Mouse (Mus musculus) liver, embryonic 13.5 days (tissue): ENCODE results near the gene Pkn1. TPM values are rescaled to one million over a fixed set of nuclear protein-coding genes. Genes with fewer than 3 reads are reported as not detected.

Experiments used
- ATAC-seq: fragments of 200-750 bp; cut with Nextera tagmentation; 2 replicates; pipeline ENCODE4 v1.8.0; 2017; ENCODE audit warnings: low read depth, mild to moderate bottlenecking, moderate number of reproducible peaks, moderate library complexity
- DNase-seq: peaks from one replicate; pipeline ENCODE4 v3.0.0; 2022
- H3K27ac ChIP-seq: fragments of 300-500 bp; sonication (generic); 2 replicates; pipeline ENCODE4 v1.5.1; 2015; ENCODE audit warnings: moderate library complexity, mild to moderate bottlenecking, inconsistent platforms
- H3K27me3 ChIP-seq: fragments of 300-500 bp; sonication (generic); 2 replicates; pipeline ENCODE4 v1.6.1; 2015; ENCODE audit warnings: mild to moderate bottlenecking, inconsistent platforms
- H3K36me3 ChIP-seq: fragments of 300-500 bp; sonication (generic); 2 replicates; pipeline ENCODE4 v1.6.1; 2015; ENCODE audit warnings: mild to moderate bottlenecking, inconsistent platforms
- H3K4me1 ChIP-seq: fragments of 300-500 bp; sonication (generic); replicated peaks from 2 replicates; pipeline ENCODE4 v1.6.1; 2015; ENCODE audit warnings: inconsistent platforms
- H3K4me2 ChIP-seq: fragments of 300-500 bp; sonication (generic); 2 replicates; pipeline ENCODE4 v1.6.1; 2015; ENCODE audit warnings: inconsistent platforms, mild to moderate bottlenecking, moderate library complexity
- H3K4me3 ChIP-seq: fragments of 300-500 bp; sonication (generic); replicated peaks from 2 replicates; pipeline ENCODE4 v1.5.1; 2015; ENCODE audit warnings: mild to moderate bottlenecking, inconsistent platforms
- H3K9ac ChIP-seq: fragments of 300-500 bp; sonication (generic); 2 replicates; pipeline ENCODE4 v1.6.1; 2015; ENCODE audit warnings: mild to moderate bottlenecking, inconsistent platforms
- H3K9me3 ChIP-seq: fragments of 300-500 bp; sonication (generic); replicated peaks from 2 replicates; pipeline ENCODE4 v1.6.1; 2016; ENCODE audit warnings: inconsistent platforms
- whole genome bisulfite sequencing: fragments of 180-500 bp; shearing (Covaris S2); methylation state at CpG from one replicate; pipeline ENCODE4 v1.1.7; 2015; ENCODE audit not compliant: insufficient replicate concordance; 5-methylcytosine and 5-hydroxymethylcytosine counted together
- polyA plus RNA-seq: library from polyadenylated mRNA; unstranded; fragments of >200 nt; fragmentation: Nextera tagmentation; extraction: Ambion mirVana; gene quantifications from 2 replicates; pipeline ENCODE4 v1.2.1, GENCODE M21; 2015

The Pkn1 gene
- polyA plus RNA-seq, 1 experiment from 2014 or later = 11.8 TPM

- no peak overlapping the region for H3K4me3 ChIP-seq
- H3K9me3 ChIP-seq = no peaks in the 10 kb centered on the region
- H3K27me3 ChIP-seq = 0 out of 2 replicates have a peak, but pooled peaks cover 3% of the 10 kb centered on the region
- ATAC-seq (no peak), DNase-seq (no peak)
- H3K9ac ChIP-seq = no peak overlapping the region
- no peak overlapping the region for H3K27ac ChIP-seq
- no peak overlapping the region for H3K4me2 ChIP-seq
- H3K36me3 ChIP-seq = no peaks in the 10 kb centered on the region
- WGBS = 65% methylated on average over 9 of the region's 9 CpGs
- H3K4me1 ChIP-seq = peaks cover 50% of the 10 kb centered on the region
Observed at GRCm38 (mm10) chr8:83700423-83701085, 1.6 kb upstream of the Pkn1 start.

DNA sequence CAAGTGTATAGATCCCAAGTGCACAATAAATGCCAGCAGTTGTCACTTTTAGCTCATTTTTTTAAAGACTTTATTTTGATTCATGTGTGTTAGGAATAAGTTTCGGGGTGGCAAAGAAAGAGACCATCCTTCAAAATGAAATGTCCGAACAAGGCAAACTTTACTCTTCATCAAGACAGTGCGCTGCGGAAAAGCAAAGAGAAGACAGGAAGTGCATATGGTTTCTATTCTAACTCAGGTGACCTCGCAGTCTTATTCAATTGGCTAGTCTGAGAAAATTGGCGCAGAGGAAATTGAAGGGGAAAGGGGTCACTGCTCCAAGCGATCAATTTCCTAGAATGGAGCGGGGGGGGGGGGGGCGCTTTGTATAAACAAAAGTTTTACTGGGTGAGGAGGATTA is 587 bp upstream of the Pkn1 start:
- no peaks in the 10 kb centered on the region for H3K9me3 ChIP-seq
- 0 out of 2 replicates have a peak, but pooled peaks cover 3% of the 10 kb centered on the region for H3K27me3 ChIP-seq
- peak overlapping the region; percentile 92 for H3K9ac ChIP-seq
- no peak for ATAC-seq
- DNase-seq = no peak
- peak overlapping the region; percentile 80 for H3K27ac ChIP-seq
- peak overlapping the region; percentile 99 for H3K4me2 ChIP-seq
- no peaks in the 10 kb centered on the region for H3K36me3 ChIP-seq
- peak overlapping the region; percentile 87 for H3K4me3 ChIP-seq
- WGBS = 23% methylated on average over 9 of the region's 9 CpGs
- H3K4me1 ChIP-seq = peaks cover 59% of the 10 kb centered on the region

DNA sequence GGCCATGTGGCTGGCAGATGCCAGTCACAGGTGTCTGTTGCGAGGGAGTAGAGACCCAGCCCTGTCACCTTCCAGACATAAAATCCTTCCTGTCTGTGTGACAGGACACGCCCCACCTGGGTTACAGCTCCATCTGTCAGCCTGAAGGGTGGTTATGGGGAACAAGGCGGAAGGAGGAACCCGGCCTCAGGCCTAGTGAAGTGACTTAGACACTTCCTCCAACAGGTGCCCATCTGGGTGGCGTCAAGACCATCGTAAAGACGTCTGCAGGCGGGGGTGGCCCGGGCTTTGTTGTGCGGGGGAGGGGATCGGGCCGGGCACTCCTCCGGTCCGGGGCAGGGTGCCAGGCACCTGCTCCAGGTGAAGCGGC is 703 bp downstream of the Pkn1 start:
- no peaks in the 10 kb centered on the region for H3K36me3 ChIP-seq
- peak overlapping the region; percentile 92 for H3K9ac ChIP-seq
- ATAC-seq (peak; percentile 22), DNase-seq (peak; percentile 48)
- peak overlapping the region; percentile 82 for H3K27ac ChIP-seq
- H3K4me2 ChIP-seq = peak overlapping the region; percentile 99
- H3K4me3 ChIP-seq = peak overlapping the region; percentile 87
- H3K4me1 ChIP-seq = peaks cover 72% of the 10 kb centered on the region
- 2% methylated on average over 15 of the region's 15 CpGs for WGBS
- H3K27me3 ChIP-seq = no peaks in the 10 kb centered on the region
- H3K9me3 ChIP-seq = no peaks in the 10 kb centered on the region

- 32% methylated on average over 19 of the region's 19 CpGs for WGBS
- DNase-seq = no peak
- H3K4me1 ChIP-seq = peaks cover 73% of the 10 kb centered on the region
- peaks cover 3% of the 10 kb centered on the region for H3K36me3 ChIP-seq
- no peaks in the 10 kb centered on the region for H3K9me3 ChIP-seq
- no peaks in the 10 kb centered on the region for H3K27me3 ChIP-seq
- no peak for ATAC-seq
- H3K4me2 ChIP-seq = peak overlapping the region; percentile 99
- peak overlapping the region; percentile 92 for H3K9ac ChIP-seq
- peak overlapping the region; percentile 82 for H3K27ac ChIP-seq
- peak overlapping the region; percentile 87 for H3K4me3 ChIP-seq
Observed at GRCm38 (mm10) chr8:83697374-83698220, 1.4 kb downstream of the Pkn1 start.

GRCm38 (mm10) chr8:83695351-83696106 is 3.5 kb downstream of the Pkn1 start:
- ATAC-seq (no peak), DNase-seq (no peak)
- Histone ChIP-seq H3K27ac (0 out of 2 replicates have a peak overlapping the region, but pooled peaks have one; percentile 5), H3K27me3 (no peaks in the 10 kb centered on the region), H3K4me1 (peaks cover 73% of the 10 kb centered on the region), H3K9me3 (no peaks in the 10 kb centered on the region), H3K4me2 (no peak overlapping the region), H3K36me3 (peaks cover 24% of the 10 kb centered on the region), H3K4me3 (no peak overlapping the region), H3K9ac (no peak overlapping the region)
- WGBS = 57% methylated on average over 10 of the region's 17 CpGs

DNA sequence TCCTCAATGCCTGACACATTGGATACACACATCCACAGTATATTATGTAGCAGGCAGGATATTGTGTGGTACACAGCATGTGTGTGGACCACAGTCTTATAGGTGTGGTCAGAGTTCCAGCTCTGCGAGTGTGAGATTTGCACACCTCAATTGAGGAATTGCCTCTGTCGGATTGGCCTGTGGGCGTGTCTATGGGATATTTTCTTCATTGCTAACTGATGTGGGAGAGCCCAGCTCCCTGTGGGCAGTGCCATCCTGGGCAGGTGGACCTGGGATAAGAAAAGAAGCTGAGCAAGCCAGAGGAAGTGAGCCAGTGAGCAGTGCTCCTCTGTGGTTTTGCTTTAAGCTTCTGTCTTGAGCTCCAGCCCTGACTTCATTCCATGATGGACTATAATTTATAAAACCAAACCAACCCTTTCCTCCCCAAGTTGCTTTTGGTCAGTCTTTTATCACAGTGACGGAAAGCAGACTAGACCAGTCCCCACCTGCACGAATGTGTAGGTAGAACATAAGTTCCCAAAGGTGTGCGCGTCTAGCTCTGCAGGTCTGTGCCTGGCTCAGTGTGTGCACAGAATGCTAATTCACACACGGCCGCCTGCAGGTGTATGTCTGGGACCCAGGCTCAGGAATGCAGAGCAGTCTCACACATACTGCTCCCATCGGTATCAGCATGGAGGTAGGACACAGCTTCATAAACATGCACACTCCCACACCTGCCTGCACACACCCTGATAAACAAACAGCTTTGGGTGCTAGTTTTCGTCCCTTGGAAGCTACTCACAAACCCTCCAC is 4.4 kb downstream of the Pkn1 start:
- no peak for ATAC-seq
- DNase-seq = no peak
- Histone ChIP-seq H3K27me3 (no peaks in the 10 kb centered on the region), H3K27ac (0 out of 2 replicates have a peak overlapping the region, but pooled peaks have one; percentile 30), H3K36me3 (peaks cover 30% of the 10 kb centered on the region), H3K9me3 (no peaks in the 10 kb centered on the region), H3K9ac (no peak overlapping the region), H3K4me3 (no peak overlapping the region), H3K4me2 (no peak overlapping the region), H3K4me1 (peaks cover 63% of the 10 kb centered on the region)
- 61% methylated on average over 11 of the region's 11 CpGs for WGBS

DNA sequence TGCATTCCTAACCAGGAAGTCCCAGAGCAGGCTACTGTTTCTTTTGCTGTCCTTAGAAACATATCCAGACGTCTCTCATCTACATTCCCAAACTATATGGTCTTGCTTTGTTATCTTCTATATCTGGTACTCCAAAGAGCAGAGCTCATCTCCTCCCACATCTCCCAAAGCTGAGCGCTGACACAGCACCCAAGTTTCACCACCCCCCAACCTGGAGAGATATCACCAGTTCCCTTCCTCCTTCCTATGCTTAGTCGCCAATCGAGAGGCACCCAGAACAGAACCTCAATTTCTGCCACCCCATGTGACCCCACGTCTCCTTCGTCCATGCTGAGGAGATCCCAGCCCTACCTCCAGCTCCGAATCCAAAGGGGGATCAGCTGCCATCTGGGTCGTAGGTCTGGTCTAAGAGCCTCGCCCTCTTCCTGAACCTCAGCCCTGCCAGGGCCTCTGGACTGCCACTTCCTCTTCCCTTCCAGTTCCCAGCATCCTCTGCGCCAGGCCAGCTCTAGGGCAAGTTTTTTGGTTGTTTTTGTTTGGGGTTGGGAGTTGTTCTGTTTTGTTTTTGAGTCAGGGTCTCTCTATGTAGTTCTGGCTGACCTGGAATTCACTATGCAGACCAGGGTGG is 5.3 kb downstream of the Pkn1 start:
- Histone ChIP-seq H3K27me3 (no peaks in the 10 kb centered on the region), H3K9ac (no peak overlapping the region), H3K27ac (no peak overlapping the region), H3K4me3 (0 out of 2 replicates have a peak overlapping the region, but pooled peaks have one; percentile 6), H3K4me1 (peaks cover 55% of the 10 kb centered on the region), H3K36me3 (peaks cover 34% of the 10 kb centered on the region), H3K9me3 (no peaks in the 10 kb centered on the region), H3K4me2 (peak overlapping the region; percentile 23; the same call in 1 of the 2 replicates)
- WGBS = 29% methylated on average over 10 of the region's 10 CpGs
- ATAC-seq (no peak), DNase-seq (no peak)

GRCm38 (mm10) chr8:83689264-83689663 is 9.7 kb downstream of the Pkn1 start:
- H3K9ac ChIP-seq = no peak overlapping the region
- H3K27ac ChIP-seq = no peak overlapping the region
- ATAC-seq (no peak), DNase-seq (no peak)
- peaks cover 13% of the 10 kb centered on the region for H3K4me1 ChIP-seq
- no peaks in the 10 kb centered on the region for H3K27me3 ChIP-seq
- peaks cover 57% of the 10 kb centered on the region for H3K36me3 ChIP-seq
- WGBS = 79% methylated on average over 6 of the region's 6 CpGs
- no peaks in the 10 kb centered on the region for H3K9me3 ChIP-seq
- no peak overlapping the region for H3K4me2 ChIP-seq
- no peak overlapping the region for H3K4me3 ChIP-seq

DNA sequence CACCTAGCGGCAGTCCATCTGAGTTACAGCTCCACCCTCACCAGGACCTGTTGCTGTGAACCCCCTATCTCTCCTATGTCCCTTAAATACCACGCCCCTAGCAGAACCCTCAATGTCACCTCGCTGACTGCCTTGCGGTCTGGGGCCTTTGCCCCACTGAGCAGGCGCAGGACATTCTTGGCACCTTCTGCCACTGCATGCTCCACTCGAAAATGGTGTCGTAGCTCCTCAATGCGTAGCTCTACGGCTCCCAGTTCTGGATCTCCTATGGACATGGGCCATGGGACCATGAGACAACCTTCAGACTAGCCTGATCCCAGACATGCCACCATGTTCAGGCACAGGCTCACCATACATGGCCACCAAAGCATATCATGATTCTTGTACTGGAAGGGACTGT is 14.5 kb downstream of the Pkn1 start:
- DNase-seq (no peak), ATAC-seq (no peak)
- H3K36me3 ChIP-seq = peaks cover 63% of the 10 kb centered on the region
- H3K27ac ChIP-seq = no peak overlapping the region
- H3K4me2 ChIP-seq = no peak overlapping the region
- H3K4me1 ChIP-seq = peaks cover 22% of the 10 kb centered on the region
- no peak overlapping the region for H3K4me3 ChIP-seq
- H3K27me3 ChIP-seq = no peaks in the 10 kb centered on the region
- 80% methylated on average over 9 of the region's 9 CpGs for WGBS
- H3K9me3 ChIP-seq = no peaks in the 10 kb centered on the region
- H3K9ac ChIP-seq = no peak overlapping the region

- H3K9me3 ChIP-seq = no peaks in the 10 kb centered on the region
- H3K27me3 ChIP-seq = no peaks in the 10 kb centered on the region
- no peak overlapping the region for H3K4me2 ChIP-seq
- 63% methylated on average over 6 of the region's 6 CpGs for WGBS
- ATAC-seq (peak; percentile 39), DNase-seq (no peak)
- peaks cover 22% of the 10 kb centered on the region for H3K4me1 ChIP-seq
- peak overlapping the region; percentile 34 for H3K27ac ChIP-seq
- no peak overlapping the region for H3K4me3 ChIP-seq
- H3K9ac ChIP-seq = no peak overlapping the region
- H3K36me3 ChIP-seq = peaks cover 83% of the 10 kb centered on the region
Observed at GRCm38 (mm10) chr8:83681099-83681498, 17.9 kb downstream of the Pkn1 start.
